Mouse (Mus musculus) heart, embryonic 11.5 days (tissue): ENCODE data around the gene Acbd6. TPM values are rescaled to one million over a fixed set of nuclear protein-coding genes. Genes with fewer than 3 reads are reported as not detected.

Experiments used
- ATAC-seq: fragments of 200-750 bp; cut with Nextera tagmentation; replicated peaks from 2 replicates; pipeline ENCODE4 v1.8.0; 2017; ENCODE audit warnings: moderate library complexity; ENCODE audit not compliant: insufficient number of reproducible peaks, low FRiP score, low TSS enrichment
- H3K27ac ChIP-seq: fragments of 300-500 bp; sonication (generic); 2 replicates; pipeline ENCODE4 v1.5.1; 2014; ENCODE audit warnings: mild to moderate bottlenecking, low read depth, low read length
- H3K27me3 ChIP-seq: fragments of 300-500 bp; sonication (generic); 2 replicates; pipeline ENCODE4 v1.6.1; 2014; ENCODE audit warnings: mild to moderate bottlenecking, low read length, mixed read lengths; ENCODE audit not compliant: control insufficient read depth, insufficient read depth
- H3K36me3 ChIP-seq: fragments of 300-500 bp; sonication (generic); 2 replicates; pipeline ENCODE4 v1.6.1; 2014; ENCODE audit warnings: mild to moderate bottlenecking, low read length, moderate library complexity, mixed read lengths; ENCODE audit not compliant: control insufficient read depth, insufficient read depth
- H3K4me1 ChIP-seq: fragments of 300-500 bp; sonication (generic); 2 replicates; pipeline ENCODE4 v1.6.1; 2014; ENCODE audit warnings: low read length; ENCODE audit not compliant: control insufficient read depth, insufficient read depth
- H3K4me2 ChIP-seq: fragments of 300-500 bp; sonication (generic); 2 replicates; pipeline ENCODE4 v1.6.1; 2014; ENCODE audit warnings: mild to moderate bottlenecking, moderate library complexity
- H3K4me3 ChIP-seq: fragments of 300-500 bp; sonication (generic); 2 replicates; pipeline ENCODE4 v1.5.1; 2014; ENCODE audit warnings: low read depth, low read length
- H3K9ac ChIP-seq: fragments of 300-500 bp; sonication (generic); 2 replicates; pipeline ENCODE4 v1.6.1; 2014; ENCODE audit warnings: mild to moderate bottlenecking, low read depth, low read length, moderate library complexity
- H3K9me3 ChIP-seq: fragments of 300-500 bp; sonication (generic); replicated peaks from 2 replicates; pipeline ENCODE4 v1.6.1; 2016; ENCODE audit warnings: low read length; ENCODE audit not compliant: control insufficient read depth
- WGBS: fragments of 180-500 bp; shearing (Covaris S2); extraction: QIAGEN DNeasy Blood & Tissue Kit; methylation state at CpG from one replicate; pipeline ENCODE4 v1.1.7; 2014; ENCODE audit not compliant: insufficient replicate concordance; 5-methylcytosine and 5-hydroxymethylcytosine counted together
- polyA plus RNA-seq: library from polyadenylated mRNA; unstranded; fragments of >200 nt; fragmentation: Nextera tagmentation; extraction: Ambion mirVana; gene quantifications from 2 replicates; pipeline ENCODE4 v1.2.1, GENCODE M21; 2014

The Acbd6 gene
- polyA plus RNA-seq, 1 experiment from 2014 or later: 56.4 TPM

DNA sequence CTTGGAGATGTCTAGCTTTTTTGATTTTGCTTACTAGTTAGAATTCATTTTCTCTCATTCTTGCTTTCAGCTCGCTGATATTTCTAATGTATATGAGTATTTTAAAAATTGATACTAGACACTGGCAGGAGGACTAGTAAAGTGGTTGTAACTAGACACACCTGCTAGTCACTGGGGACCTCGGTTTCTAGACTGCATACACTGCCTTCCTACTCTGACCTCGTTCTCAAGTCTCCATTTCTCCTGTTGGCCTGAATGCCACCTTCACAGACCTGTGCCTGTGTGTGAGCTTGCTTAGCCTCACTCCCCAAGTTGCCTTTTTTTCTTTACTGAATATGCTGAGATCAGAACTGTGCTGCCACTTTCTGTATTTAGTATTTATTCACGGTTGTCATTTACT, 131.2 kb downstream of the Acbd6 start:
- no peak for ATAC-seq
- Histone ChIP-seq H3K9ac (no peak overlapping the region), H3K27me3 (no peaks in the 10 kb centered on the region), H3K4me2 (no peak overlapping the region), H3K4me3 (no peak overlapping the region), H3K27ac (no peak overlapping the region), H3K4me1 (no peaks in the 10 kb centered on the region), H3K36me3 (no peaks in the 10 kb centered on the region), H3K9me3 (no peaks in the 10 kb centered on the region)
- 86% methylated on average over 4 of the region's 4 CpGs for WGBS

DNA sequence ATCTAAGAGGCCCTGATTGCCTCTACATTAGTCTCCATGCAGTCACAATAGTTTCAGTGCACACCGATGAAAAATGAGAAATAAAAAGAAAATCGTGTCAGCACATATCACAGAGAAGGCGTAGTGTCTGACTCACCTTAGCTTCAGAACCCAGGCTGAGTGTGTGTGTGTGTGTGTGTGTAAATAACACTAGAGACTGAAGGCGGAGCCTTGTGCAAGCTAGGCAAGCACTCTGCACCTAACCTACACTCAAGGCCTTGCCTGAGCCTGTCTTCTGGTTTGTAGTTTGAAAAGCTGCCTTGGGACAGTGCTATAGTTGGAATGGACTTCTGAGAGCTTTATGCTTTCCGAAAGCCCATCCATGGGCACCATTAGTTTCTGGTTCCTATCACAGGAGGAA, 131.6 kb downstream of the Acbd6 start:
- Histone ChIP-seq H3K27me3 (no peaks in the 10 kb centered on the region), H3K4me3 (no peak overlapping the region), H3K4me1 (no peaks in the 10 kb centered on the region), H3K9me3 (no peaks in the 10 kb centered on the region), H3K9ac (no peak overlapping the region), H3K36me3 (no peaks in the 10 kb centered on the region), H3K27ac (no peak overlapping the region), H3K4me2 (no peak overlapping the region)
- ATAC-seq: no peak
- WGBS: 86% methylated on average over 5 of the region's 5 CpGs

DNA sequence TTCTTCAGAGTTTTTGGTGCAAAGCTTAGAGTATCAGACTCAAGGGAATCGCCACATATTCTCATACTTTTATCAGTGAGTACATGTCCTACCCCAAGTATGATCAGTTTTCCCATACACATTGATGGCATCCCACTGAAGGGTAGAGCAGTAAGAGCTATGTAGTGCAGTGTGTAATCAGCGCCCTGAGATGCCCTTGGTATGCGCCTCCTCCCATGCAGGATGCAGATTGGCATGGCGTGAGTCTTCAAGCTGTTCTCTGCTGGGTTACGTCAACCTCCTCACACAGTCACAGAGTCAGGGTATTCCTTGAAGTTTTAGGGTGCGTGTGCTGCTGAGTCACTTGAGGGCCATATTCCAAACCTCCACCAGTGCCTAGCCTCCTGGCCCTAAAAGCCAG, 134.3 kb downstream of the Acbd6 start:
- Histone ChIP-seq H3K27me3 (no peaks in the 10 kb centered on the region), H3K4me2 (no peak overlapping the region), H3K27ac (no peak overlapping the region), H3K4me1 (no peaks in the 10 kb centered on the region), H3K4me3 (no peak overlapping the region), H3K36me3 (no peaks in the 10 kb centered on the region), H3K9me3 (no peaks in the 10 kb centered on the region), H3K9ac (no peak overlapping the region)
- ATAC-seq: no peak
- WGBS: 81% methylated on average over 6 of the region's 6 CpGs

GRCm38 (mm10) chr1:155693026-155693425, 135.1 kb downstream of the Acbd6 start:
- no peak for ATAC-seq
- no peak overlapping the region for H3K4me3 ChIP-seq
- WGBS: 82% methylated on average over 11 of the region's 11 CpGs
- no peak overlapping the region for H3K4me2 ChIP-seq
- H3K9me3 ChIP-seq: no peaks in the 10 kb centered on the region
- H3K4me1 ChIP-seq: no peaks in the 10 kb centered on the region
- no peaks in the 10 kb centered on the region for H3K36me3 ChIP-seq
- H3K27me3 ChIP-seq: no peaks in the 10 kb centered on the region
- H3K27ac ChIP-seq: no peak overlapping the region
- H3K9ac ChIP-seq: no peak overlapping the region

DNA sequence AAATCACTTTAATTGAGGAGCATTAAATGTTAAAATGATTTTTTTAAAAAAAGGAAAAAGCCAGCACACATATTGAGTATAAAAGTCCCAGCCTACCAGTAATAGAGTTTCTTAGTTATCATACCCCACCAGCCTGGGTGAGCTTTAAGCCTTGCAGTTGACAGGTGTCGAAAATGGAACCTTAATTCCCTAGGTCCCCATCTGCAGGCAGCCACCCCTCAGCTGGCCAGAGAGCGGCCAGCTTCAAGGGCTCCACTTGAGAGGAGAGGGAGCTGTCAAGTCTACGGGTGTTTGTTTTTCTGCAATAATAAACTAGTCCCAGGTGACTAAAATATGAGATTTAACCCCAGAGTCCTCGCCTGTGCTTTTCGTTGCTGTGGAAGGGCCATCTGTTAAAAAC, 135.5 kb downstream of the Acbd6 start:
- Histone ChIP-seq H3K36me3 (no peaks in the 10 kb centered on the region), H3K4me3 (no peak overlapping the region), H3K4me1 (no peaks in the 10 kb centered on the region), H3K27ac (no peak overlapping the region), H3K27me3 (no peaks in the 10 kb centered on the region), H3K9ac (no peak overlapping the region), H3K9me3 (no peaks in the 10 kb centered on the region), H3K4me2 (no peak overlapping the region)
- WGBS: 58% methylated on average over 5 of the region's 5 CpGs
- no peak for ATAC-seq

GRCm38 (mm10) chr1:155698373-155699159, 140.6 kb downstream of the Acbd6 start:
- WGBS: 74% methylated on average over 17 of the region's 17 CpGs
- no peaks in the 10 kb centered on the region for H3K9me3 ChIP-seq
- no peak overlapping the region for H3K4me2 ChIP-seq
- H3K4me1 ChIP-seq: no peaks in the 10 kb centered on the region
- no peak for ATAC-seq
- H3K27me3 ChIP-seq: no peaks in the 10 kb centered on the region
- H3K27ac ChIP-seq: no peak overlapping the region
- H3K4me3 ChIP-seq: no peak overlapping the region
- H3K36me3 ChIP-seq: no peaks in the 10 kb centered on the region
- no peak overlapping the region for H3K9ac ChIP-seq

- no peak for ATAC-seq
- H3K4me3 ChIP-seq: no peak overlapping the region
Measured at GRCm38 (mm10) chr1:155700886-155701285, 143.0 kb downstream of the Acbd6 start.

DNA sequence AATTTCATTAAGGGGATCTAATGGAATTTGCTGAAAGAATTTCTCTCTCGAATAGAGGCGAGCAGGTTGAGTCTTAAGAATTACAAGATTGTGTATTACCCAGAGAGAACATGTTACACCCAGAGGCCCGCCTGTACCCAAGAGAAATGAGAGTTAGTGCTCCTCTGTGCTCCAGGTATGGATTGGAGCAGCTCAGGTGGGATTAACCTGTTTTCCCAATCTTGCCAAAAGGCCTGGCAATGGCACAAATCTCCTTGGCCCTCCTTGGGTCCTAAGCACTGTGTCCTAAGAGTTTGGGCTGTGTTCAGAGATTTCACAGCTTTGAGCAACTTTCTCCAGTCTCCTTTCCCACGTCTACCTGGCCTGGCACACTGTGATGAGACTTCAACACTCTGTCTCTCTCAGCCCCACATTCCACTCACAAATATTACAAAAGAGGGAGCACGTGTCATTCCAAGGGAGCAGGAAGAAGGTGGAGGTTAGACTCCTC, 145.3 kb downstream of the Acbd6 start:
- Histone ChIP-seq H3K4me3 (no peak overlapping the region), H3K9me3 (no peaks in the 10 kb centered on the region), H3K4me2 (no peak overlapping the region), H3K27ac (no peak overlapping the region), H3K9ac (no peak overlapping the region), H3K4me1 (0 out of 2 replicates have a peak, but pooled peaks cover 3% of the 10 kb centered on the region), H3K27me3 (no peaks in the 10 kb centered on the region), H3K36me3 (no peaks in the 10 kb centered on the region)
- ATAC-seq: no peak
- whole genome bisulfite sequencing: 78% methylated on average over 5 of the region's 5 CpGs

More at GRCm38 (mm10) chr1:155700886-155701285, 143.0 kb downstream of the Acbd6 start:
- Histone ChIP-seq H3K9ac (no peak overlapping the region), H3K9me3 (no peaks in the 10 kb centered on the region), H3K27ac (no peak overlapping the region), H3K36me3 (no peaks in the 10 kb centered on the region), H3K4me1 (0 out of 2 replicates have a peak, but pooled peaks cover 3% of the 10 kb centered on the region), H3K4me2 (no peak overlapping the region), H3K27me3 (no peaks in the 10 kb centered on the region)

DNA sequence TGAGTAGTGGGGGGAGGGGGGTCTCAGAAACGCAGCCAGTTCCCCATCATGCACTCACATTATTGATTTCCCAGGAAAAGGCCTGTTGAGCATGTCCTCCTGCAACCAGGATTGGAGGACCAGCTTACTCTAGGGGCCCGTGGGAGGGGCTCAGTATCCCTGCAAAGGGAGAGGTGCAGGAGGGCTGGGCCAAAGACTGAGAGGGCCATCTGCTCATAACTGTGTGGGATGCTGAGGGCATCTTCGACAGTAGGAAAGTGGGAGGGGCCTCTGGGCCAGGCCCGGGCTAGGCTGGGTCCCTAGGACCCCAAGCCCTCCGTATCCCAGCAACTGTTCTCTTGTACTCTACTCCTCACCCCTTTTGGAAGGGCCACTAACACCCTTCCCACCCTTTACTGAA, 146.3 kb downstream of the Acbd6 start:
- Histone ChIP-seq H3K9me3 (no peaks in the 10 kb centered on the region), H3K4me3 (no peak overlapping the region), H3K36me3 (no peaks in the 10 kb centered on the region), H3K4me2 (no peak overlapping the region), H3K4me1 (0 out of 2 replicates have a peak, but pooled peaks cover 3% of the 10 kb centered on the region), H3K9ac (no peak overlapping the region), H3K27ac (no peak overlapping the region), H3K27me3 (no peaks in the 10 kb centered on the region)
- WGBS: 47% methylated on average over 5 of the region's 5 CpGs
- no peak; the same call in 1 of the 2 replicates for ATAC-seq
